Mouse (Mus musculus): ENCODE data around the gene Pcbp3.
"Not testable (repeated sequence)": the region's sequence is repeated elsewhere in the genome, so short reads cannot be mapped to it uniquely, and the experiment has no call there.

Gene Pcbp3

DNA sequence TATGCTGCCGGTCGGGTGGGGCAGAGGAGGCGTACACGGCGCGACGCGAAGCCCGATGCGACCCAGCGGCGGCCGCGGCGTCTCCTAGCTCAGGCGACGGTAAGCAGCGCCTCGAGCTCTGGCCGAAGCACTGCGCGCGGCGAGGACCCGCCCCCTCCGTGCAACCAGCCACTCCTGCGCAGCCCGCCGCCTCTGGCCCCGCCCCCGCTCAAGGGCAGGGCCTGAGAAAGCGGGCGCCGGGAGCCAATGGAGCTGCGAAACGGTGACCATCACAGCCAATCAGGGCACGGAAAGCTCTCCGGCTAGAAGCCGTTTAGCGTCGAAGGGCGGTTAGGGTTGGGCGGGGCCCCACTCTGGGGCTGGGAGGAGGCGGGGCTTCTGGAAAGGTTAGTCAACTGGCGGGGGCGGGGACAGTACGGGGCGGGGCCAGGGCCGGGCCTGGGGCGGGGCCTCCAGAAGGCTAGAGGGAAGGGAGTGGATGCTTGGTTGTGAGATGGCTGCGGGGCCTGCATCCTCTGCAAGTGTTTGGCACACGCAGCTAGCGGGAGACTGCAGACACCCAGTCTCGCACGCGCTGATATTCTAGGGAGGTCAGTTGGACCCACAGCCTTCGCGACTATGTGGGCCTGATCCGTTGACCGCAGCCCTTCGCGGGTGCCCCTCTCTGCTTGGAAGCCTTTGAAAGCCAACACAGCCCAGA, at the start of gene Pcbp3:
Pcbp3 (minus strand) TSS at position 98 of the 700 bp plus-strand sequence.
- DNase-seq = peak; percentile 97

GRCm38 (mm10) chr10:77008698-77009097, 47.0 kb upstream of the Pcbp3 start:
- no peak for DNase-seq

DNA sequence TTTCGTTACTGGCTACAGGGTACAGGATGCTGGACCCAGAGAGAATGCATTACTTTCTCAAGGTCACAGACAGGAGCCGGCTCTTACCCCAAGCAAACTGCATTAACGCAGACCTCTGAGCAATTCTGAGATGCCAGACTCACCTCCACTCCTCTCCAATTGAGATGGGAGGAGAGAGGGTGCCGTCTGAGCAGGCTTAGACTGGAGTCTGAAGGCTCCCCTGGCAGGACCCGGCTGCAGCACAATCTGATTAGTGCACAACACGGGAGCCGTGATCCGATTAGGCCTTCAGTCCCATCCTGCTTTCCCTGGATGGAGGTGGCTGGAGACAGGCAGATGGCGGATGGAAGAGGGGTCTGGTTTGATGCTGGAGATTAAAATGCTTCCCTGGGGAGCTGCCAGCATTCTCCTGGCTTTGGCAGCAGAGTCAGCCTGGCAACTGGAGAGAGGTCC, 46.4 kb upstream of the Pcbp3 start:
- no peak for DNase-seq

- DNase-seq = no peak
These were observed 45.9 kb upstream of the Pcbp3 start for GRCm38 (mm10) chr10:77007433-77008108.

GRCm38 (mm10) chr10:77004936-77005335, 43.2 kb upstream of the Pcbp3 start:
- no peak for DNase-seq

DNA sequence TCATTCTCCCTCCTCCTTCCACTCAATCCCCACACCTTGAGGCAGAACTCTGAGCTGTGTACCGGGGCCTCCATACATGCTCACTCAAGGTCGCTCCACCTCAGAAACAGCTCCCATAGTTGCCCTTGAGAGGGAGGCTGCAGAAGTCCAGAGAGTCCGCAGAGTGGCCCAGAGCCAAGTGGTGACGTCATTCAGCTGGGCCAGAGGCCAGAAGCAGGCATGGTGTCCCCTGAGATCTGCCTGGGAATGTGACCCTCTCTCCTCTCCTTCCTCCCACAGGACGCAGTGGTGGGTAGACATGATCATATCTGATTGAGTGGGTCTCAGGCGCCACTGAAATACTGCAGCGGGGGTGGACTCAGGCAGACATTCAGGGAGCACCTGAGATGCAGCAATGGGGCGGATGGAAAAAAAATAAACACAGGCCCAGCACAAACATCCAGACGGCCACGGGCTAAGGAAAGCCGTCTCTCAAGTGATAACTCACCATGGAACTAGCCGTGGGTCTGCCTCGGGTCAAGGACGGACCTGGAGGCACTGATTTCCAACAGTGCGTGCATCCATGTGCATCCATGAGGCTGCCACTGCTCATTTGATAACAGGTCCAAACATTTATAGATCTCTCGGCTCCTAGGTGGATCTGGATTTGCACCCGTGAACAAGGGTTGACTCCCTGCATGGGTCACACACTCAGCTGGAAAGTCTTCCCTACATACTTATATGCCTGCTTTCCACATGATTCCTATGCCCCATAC, 36.2 kb upstream of the Pcbp3 start:
- DNase-seq = no peak

- DNase-seq = no peak
These were observed 30.8 kb upstream of the Pcbp3 start for GRCm38 (mm10) chr10:76992456-76992855.

DNA sequence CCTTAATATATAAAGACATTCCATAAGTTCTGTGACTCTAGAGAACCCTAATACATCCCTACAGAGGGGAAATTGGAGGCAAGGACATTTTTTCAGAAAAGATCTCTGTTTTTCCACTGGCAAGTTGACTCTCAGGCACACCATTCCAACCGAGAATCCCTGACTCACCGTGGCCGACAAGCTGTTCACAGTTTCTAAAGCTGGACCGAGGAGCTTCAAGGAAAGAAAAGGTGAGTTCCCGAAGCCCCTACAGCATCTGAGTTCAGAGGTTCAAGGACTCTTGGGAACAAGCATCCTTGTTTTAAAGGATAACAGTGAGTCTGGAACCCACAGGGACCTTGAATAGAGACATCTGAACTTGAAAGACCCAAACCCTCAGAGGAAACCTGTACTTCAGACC, 26.9 kb upstream of the Pcbp3 start:
- no peak for DNase-seq

DNA sequence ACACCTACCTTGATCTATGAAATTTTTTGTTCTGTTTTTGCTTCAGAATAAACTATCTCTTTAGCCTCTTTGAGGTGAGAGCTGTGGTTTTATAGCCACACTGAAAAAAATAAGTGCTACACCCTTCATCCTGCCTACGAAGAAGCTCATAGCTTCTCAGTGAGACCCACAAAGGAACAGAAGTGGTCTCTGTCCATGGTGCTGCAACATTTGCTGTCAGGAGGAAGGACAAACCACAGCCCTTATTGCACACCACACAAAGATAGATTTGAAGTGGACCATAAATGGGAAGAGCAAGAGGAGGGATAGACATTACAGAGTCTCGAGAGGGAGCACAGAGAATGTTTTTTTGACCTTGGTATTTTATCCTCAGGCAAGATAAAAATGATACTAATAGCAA, 16.4 kb upstream of the Pcbp3 start:
- no peak for DNase-seq

GRCm38 (mm10) chr10:76976699-76977098, 15.0 kb upstream of the Pcbp3 start:
- DNase-seq = no peak

- DNase-seq = no peak
These were observed 12.2 kb upstream of the Pcbp3 start for GRCm38 (mm10) chr10:76973797-76974436.

GRCm38 (mm10) chr10:76972318-76972717, 10.6 kb upstream of the Pcbp3 start:
- DNase-seq = not testable (repeated sequence)

DNA sequence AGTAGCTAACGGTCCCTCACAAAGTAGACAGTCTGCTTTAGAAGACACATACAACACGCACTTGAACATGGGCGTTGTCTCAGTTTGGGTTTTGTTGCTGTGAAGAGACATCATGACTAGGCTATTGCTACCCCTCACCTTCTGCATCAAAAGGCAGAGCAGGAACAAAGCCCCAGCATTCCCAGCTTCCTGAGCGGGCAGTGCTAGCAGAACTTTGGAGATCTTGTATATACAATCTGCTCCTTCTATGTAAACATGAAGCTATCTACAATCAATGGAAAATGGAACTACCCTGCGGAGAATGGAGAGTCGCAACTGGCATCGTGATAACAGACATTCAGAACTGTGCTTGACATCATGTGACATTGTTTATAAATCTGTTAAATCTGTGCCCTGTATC, 9.3 kb upstream of the Pcbp3 start:
- DNase-seq = no peak

GRCm38 (mm10) chr10:76964436-76964835, 2.7 kb upstream of the Pcbp3 start:
- DNase-seq = no peak

GRCm38 (mm10) chr10:76963997-76964396, 2.3 kb upstream of the Pcbp3 start:
- no peak for DNase-seq

GRCm38 (mm10) chr10:76961156-76961555, 531 bp downstream of the Pcbp3 start:
- peak in 1 of 2 experiments; percentile 34 for DNase-seq

DNA sequence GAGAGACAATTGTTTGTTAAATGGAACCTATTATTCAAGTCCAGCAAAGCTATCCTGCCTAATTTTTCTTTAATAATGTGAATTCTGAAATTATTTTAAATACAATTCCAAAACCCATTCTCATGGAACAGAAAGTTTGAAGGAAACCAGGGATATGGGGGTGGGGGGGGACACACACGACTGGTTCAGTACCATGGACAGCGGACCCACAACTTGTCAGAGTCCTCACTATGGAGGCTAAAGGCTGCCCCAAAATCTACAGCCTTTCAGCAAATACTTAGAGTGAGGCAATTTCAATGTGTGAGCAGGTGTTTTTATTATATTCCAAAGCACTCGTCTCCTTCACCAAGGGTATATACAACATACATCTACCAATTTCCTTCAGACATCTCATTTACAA, 3.5 kb downstream of the Pcbp3 start:
- DNase-seq = no peak

DNA sequence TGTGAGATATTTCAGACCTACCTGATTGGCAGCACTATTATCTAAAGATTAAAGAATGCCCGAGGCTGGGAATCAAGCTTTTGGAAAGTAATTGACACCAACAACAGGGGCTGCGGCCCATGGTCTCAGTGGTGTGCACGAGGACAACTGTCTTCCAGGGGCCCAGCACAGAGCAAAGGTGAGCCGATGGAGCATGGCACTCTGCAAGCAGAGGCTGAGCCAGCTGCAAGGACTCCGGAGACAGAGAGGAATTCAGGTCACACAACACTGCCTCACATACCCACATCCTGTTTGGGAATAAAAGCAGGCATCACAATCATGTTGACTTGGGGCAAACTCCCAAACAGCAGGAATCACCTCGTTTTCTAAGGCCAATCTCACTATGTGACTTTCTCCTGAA, 5.5 kb downstream of the Pcbp3 start:
- peak in 1 of 2 experiments; percentile 20 for DNase-seq

- DNase-seq = no peak
These were observed 20.6 kb downstream of the Pcbp3 start for GRCm38 (mm10) chr10:76941038-76941437.

- DNase-seq = no peak
These were observed 24.9 kb downstream of the Pcbp3 start for GRCm38 (mm10) chr10:76936827-76937226.

- DNase-seq = no peak
These were observed 26.9 kb downstream of the Pcbp3 start for GRCm38 (mm10) chr10:76934805-76935204.

- DNase-seq = no peak
These were observed 29.9 kb downstream of the Pcbp3 start for GRCm38 (mm10) chr10:76931794-76932193.

DNA sequence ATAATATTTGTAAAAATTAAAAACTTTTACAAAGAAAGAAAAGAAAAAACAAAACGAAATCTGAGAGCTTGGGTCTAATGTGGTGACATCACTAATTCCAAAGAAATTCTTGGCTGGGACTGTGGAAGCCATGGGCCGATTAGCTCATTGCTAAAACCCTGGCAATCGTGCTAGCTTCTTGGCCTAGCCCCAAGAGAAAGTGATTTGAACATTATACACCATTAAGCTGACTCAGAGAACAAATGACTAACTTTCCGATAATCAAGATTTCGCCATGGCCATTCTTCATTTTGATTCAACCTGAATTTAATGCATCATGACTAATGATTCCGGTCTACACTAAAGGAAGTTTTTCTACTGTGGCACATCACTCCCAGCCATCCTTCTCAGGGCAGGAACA, 30.6 kb downstream of the Pcbp3 start:
- DNase-seq = no peak

All from thymus, adult 18-20 months (tissue).